Mouse (Mus musculus) regulatory T cell (primary cell): ENCODE results near the gene Pum1.

Experiments
- in situ Hi-C: fragments of 300-600 bp; cut with MboI, MseI; formaldehyde crosslinking; loops from one replicate; pipeline ENCODE4 v1.15.1; 2025; ENCODE audit warnings: high pct_unique_total_duplicates

The Pum1 gene

GRCm38 (mm10) chr4:130811385-130811784 is 148.3 kb downstream of the Pum1 start:
- in situ Hi-C loops = no loop called here

GRCm38 (mm10) chr4:130813958-130814357 is 150.8 kb downstream of the Pum1 start:
- in situ Hi-C loops = no loop called here

- in situ Hi-C loops = no loop called here
These were observed 151.7 kb downstream of the Pum1 start for GRCm38 (mm10) chr4:130814742-130815330.

DNA sequence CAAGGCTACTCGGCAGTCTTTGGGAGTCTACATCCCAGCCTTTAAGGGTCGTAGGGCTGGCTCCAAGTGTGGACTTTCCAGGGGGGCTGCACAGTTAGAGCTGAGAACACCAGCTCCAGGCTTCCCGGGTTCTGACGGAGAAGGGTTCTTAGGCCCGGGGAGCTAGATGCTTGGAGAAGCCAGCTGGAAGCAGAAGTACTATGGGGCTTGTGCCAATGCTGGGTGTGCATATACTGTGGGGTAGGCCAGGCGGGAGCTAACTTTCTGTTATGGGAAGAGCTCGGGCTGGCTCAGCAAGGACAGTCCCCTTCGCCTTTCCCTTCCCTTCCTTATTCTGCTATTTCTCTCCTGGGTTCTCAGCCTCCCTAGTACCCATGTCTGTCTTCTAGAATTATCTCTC is 152.7 kb downstream of the Pum1 start:
- in situ Hi-C loops = no loop called here

GRCm38 (mm10) chr4:130819806-130820205 is 156.7 kb downstream of the Pum1 start:
- in situ Hi-C loops = no loop called here

DNA sequence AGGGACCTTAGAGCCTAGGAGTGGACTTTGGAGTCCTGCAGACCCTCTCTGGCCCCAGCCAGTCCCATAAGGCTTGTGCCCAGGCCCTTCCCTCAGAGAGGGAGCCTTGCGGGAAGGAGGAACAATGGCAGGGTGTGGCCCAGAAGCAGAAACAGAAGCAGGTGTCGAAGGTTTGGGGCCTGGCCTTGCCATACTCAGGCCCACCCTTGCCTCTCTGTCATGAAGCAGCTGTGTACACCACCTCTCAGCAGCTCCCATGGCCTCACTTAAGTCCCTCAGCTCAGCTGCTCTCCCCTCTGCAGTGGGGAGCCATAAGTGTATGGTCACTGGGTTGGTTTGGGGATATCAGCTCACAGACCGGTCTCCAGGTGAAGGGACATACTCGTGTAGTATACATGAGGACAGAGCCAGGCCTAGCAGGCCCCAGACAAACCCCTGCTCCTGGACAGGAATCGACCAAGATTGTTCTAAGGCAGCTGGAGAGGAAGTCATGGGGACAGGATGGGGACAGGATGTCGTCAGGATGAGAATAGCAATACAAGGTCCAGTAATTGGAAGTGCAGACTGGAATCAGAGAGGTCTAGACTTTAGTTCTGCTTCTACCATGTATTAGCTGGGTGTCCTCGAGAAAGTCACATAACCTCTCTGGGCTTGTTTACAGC is 157.6 kb downstream of the Pum1 start:
- in situ Hi-C loops = no loop called here

DNA sequence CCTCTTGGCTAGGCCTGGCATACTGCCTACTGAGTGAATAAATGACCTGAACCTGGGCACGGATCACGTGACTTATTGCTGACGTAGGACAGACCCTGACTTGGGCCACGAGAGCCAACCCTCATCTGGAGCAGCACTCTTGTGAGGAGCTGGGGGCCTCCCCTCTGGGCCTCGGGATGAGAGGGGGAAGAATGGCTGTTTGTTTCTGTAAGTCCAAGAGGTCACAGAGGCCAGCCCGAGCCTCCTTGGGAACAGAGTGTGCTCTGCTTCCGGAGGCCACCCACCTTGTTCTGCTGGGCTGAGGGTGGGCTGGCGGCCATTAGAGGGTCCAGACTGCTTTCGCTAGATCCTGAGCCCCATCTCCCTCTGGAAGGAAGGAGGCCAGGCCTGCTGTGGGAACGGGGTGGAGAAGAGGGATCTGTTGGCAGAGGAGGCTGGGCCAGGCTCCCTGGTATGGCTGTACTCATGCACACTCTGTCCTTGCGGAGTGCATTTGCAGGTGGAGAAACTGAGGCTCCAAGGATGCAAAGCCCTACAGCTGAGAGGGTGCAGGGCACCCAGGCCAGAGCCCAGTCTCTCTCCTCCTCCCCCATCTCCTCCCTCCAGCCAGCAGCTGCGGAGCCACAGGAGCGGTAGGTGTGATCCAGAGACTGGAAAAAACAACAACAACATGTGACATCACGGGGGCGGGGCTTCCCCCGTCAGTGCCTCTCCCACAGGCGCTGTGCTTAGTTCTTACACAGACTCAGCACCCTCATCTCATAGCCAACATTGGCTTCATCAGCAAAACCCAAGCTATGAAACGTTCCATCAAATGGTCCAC is 165.9 kb downstream of the Pum1 start:
- in situ Hi-C loops = no loop called here
